Mouse (Mus musculus): ENCODE data around the gene Vmn1r51.
"Not testable (repeated sequence)": the region's sequence is repeated elsewhere in the genome, so short reads cannot be mapped to it uniquely, and the experiment has no call there.

The Vmn1r51 gene

DNA sequence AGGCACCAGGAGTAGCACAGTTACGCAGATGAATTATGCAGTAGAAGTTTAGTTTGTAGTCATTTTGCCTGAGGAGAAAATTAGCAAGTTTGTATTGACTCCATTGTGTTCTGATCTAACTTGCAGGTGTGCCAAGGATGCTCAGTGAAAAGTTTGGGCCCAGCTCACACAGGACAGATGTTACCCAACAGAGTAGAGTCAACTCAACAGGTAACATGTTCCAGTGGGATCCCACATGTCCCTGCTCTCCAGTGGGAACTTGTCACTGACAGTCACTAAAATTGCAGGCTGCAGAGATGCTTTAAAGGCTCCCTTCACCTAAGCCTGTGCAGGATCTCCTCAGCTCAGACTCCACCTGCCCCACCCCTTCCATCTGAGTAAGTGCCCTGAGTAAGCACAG lies at the start of gene Vmn1r51:
Gene Vmn1r51 (plus strand): TSS at position 301 of the 400 bp plus-strand sequence.
- DNase-seq (ENCODE audit: low read depth, low spot score), result not testable (repeated sequence)

DNA sequence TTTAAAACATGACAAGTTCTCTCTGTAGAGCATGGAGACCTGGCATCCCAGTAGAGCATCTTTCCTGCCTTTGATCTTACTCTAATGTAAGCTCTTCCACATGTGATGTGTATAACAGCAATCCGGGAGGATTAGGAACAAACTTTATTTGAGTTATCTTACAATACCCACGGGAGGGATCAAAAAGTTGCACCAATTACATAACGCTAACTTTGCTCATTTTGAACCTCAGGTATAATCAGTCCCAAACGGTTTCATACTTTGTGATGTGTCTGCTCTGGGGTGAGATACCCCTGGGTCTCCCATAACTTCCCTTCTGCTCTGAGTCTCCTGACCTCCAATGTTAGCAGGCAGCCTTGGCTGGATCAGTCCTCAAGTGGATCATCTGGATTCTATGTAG lies 44.0 kb upstream of the Vmn1r51 start, which contains the start of gene Vmn1r49:
Gene Vmn1r49 (minus strand): TSS at position 101 of the 400 bp plus-strand sequence.
- no peak for DNase-seq (ENCODE audit: low read depth, low spot score)

DNA sequence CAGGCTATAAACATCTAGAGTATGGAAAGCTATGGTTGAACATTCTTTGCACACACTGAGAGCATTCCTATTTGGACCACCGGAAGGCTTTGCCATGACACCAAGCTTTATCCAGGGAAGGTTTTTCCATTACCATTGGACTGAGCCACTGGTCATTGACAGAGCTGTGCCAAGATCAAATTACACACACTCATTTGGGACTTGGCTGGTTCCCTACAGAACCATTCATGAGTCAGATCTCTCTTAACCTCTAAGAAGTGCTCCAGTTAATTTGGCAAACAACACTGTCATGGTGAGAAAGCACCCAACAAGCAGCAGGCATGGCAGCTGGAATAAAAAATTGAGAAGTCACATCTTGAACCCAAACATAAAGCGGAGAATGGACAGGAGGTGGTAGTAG lies 21.8 kb upstream of the Vmn1r51 start:
- no peak for DNase-seq (ENCODE audit: low read depth, low spot score)

DNA sequence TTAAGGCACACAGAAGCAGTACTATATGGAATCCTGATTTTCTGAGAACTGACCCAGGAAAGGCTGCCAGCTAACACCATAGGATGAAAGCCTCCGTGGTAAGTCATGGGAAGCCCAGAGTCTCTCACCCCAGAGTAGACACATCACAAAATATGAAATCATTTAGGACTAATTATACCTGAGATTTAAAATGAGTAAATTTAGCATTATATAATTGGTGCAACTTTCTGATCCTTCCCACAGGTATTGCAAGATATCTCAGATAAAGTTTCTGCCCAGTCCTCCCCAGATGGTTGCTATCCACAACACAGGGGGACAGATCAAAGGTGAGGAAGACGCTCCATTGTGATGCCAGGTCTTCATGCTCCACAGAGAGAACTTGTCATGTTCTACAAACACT lies 21.3 kb upstream of the Vmn1r51 start, which contains the start of gene Vmn1r50:
Gene Vmn1r50 (plus strand): TSS at position 301 of the 400 bp plus-strand sequence.
- no peak for DNase-seq (ENCODE audit: low read depth, low spot score)

DNA sequence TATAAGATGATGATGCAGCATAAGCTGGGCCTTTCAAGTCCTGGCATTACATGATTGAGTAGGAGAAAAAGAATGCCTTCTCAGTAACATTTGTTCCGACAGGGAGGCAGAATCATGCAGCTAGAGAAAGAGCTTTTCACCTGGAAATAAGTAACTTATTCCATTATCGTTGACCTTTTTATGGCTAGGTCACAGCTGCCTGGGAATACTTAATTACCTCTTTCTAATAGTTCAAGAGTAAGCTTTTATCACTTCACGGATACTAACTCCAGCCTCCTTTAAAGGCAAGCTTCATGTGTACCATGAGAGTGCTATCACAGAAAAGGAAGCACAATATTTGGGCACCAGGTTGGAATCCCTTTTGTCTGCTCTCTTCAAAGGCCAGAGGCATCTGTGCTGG lies 37.7 kb downstream of the Vmn1r51 start:
- no peak for DNase-seq (ENCODE audit: low read depth, low spot score)

DNA sequence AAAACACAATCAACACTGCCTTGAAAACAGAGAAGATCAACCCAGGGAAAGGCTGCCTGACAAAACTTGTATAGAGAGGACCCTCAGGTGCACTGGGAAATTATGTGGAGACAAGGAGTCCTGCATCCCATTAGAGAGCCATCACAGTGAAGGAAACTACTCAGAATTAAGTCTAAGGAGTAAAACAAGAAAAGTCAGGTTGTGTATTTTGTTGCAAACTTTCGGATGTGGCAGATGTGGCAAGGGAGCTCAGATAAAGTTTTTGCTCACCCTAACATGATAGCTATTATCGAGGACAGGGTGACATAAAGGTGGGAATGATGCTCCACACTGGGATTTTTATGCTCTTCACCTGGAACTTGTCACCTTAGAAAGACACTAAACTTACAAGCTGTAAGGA lies 52.1 kb downstream of the Vmn1r51 start, which contains the start of gene Vmn1r52:
Gene Vmn1r52 (plus strand): TSS at position 301 of the 400 bp plus-strand sequence.
- no peak for DNase-seq (ENCODE audit: low read depth, low spot score)

Measured in skeletal muscle tissue, adult 2 months (tissue).